Mouse (Mus musculus) megakaryocyte, embryonic 14.5 days (primary cell): ENCODE measurements around the gene Rps18.

Source experiments
- FLI1 ChIP-seq: IDR thresholded peaks from 2 replicates; pipeline ENCODE4 v1.6.1; 2012; ENCODE audit warnings: low read length, inconsistent platforms, mixed read lengths
- GATA1 ChIP-seq: IDR thresholded peaks from 3 replicates; pipeline ENCODE4 v1.6.1; 2012; ENCODE audit warnings: mixed read lengths, low read length, inconsistent platforms, borderline replicate concordance

DNA sequence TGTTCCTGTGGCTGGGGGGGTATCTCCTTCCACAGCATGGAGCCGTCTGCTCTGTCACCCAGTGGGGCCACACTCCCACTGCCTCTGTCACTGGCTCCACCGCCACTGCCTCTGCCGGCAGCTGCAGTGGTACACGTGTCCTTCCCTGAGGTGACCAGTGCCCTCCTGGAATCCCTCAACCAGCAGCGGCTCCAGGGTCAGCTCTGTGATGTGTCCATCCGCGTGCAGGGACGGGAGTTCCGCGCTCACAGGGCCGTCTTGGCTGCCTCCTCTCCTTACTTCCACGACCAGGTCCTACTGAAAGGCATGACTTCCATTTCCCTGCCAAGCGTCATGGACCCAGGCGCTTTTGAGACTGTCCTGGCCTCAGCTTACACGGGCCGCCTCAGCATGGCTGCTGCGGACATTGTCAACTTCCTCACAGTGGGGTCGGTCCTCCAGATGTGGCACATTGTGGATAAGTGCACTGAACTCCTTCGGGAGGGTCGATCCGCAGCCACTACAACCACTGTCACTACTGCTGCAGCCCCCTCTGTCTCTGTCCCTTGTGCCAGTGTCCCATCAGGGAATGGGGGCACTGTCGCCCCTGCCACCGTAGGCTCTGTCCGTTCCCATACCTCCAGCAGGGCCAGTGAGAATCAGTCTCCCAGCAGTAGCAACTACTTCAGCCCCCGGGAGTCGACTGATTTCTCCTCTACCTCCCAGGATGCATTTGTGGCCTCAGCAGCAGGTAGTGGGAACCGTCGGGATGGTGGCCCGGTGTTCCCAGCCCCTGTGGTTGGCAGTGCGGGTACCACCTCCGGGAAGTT lies 38.8 kb downstream of the Rps18 start:
- TF ChIP-seq GATA1 = no peak
- TF ChIP-seq FLI1 = no peak
